Mouse (Mus musculus): Measurements from ENCODE around the gene Tfpt. TPM values are rescaled to one million over a fixed set of nuclear protein-coding genes. Genes with fewer than 3 reads are reported as not detected.
"Not testable (repeated sequence)": the region's sequence is repeated elsewhere in the genome, so short reads cannot be mapped to it uniquely, and the experiment has no call there.

The Tfpt gene
- polyA plus RNA-seq, 1 experiment from 2014 or later = 30.7 TPM

DNA sequence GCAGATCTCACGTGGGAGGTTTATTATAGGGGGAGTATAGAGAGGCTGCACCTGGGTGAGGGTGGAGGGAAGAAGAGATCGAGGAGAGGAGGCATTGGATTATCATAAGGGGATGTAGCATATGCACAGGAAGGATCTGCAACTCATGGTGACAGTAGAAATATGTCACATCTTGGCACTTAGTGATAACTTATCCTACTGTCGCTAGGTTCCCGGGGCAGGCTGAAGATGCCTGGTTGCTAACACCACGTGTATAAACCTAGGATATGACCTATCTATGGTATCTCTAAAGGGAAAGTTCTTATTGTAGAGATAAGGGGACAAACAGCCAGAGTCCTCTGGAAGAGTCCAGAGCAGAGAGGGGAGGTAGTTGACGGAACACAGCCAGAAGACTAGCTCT lies 44.0 kb downstream of the Tfpt start:
- no peak overlapping the region for H3K4me2 ChIP-seq (ENCODE audit: low read depth, low read length)
- 8% methylated on average over 6 of the region's 6 CpGs for WGBS
- no peak overlapping the region for H3K27ac ChIP-seq (replicated peaks; ENCODE audit: low read depth, low read length)
- ATAC-seq (replicated peaks; ENCODE audit: insufficient number of reproducible peaks, low FRiP score, low TSS enrichment, low read depth) (no peak), DNase-seq (ENCODE audit: low spot score) (no peak)
- no peak overlapping the region for H3K4me3 ChIP-seq (ENCODE audit: low read depth, low read length)
- H3K27me3 ChIP-seq (ENCODE audit: control insufficient read depth, insufficient read depth, low read length) = no peaks in the 10 kb centered on the region
- H3K36me3 ChIP-seq (replicated peaks; ENCODE audit: control insufficient read depth, insufficient read depth, low read depth, low read length) = no peaks in the 10 kb centered on the region
- H3K9me3 ChIP-seq (replicated peaks; ENCODE audit: control insufficient read depth, low read length) = no peaks in the 10 kb centered on the region
- H3K9ac ChIP-seq (replicated peaks; ENCODE audit: low read length) = no peak overlapping the region
- H3K4me1 ChIP-seq (ENCODE audit: control insufficient read depth, insufficient read depth, low read length) = no peaks in the 10 kb centered on the region

- no peak overlapping the region for H3K4me3 ChIP-seq (ENCODE audit: low read depth, low read length)
- ATAC-seq (replicated peaks; ENCODE audit: insufficient number of reproducible peaks, low FRiP score, low TSS enrichment, low read depth) (no peak), DNase-seq (ENCODE audit: low spot score) (no peak)
- H3K27ac ChIP-seq (replicated peaks; ENCODE audit: low read depth, low read length) = no peak overlapping the region
- no peaks in the 10 kb centered on the region for H3K36me3 ChIP-seq (replicated peaks; ENCODE audit: control insufficient read depth, insufficient read depth, low read depth, low read length)
- H3K27me3 ChIP-seq (ENCODE audit: control insufficient read depth, insufficient read depth, low read length) = no peaks in the 10 kb centered on the region
- no peaks in the 10 kb centered on the region for H3K9me3 ChIP-seq (replicated peaks; ENCODE audit: control insufficient read depth, low read length)
- WGBS = 74% methylated on average over 2 of the region's 2 CpGs
- H3K4me2 ChIP-seq (ENCODE audit: low read depth, low read length) = no peak overlapping the region
- no peaks in the 10 kb centered on the region for H3K4me1 ChIP-seq (ENCODE audit: control insufficient read depth, insufficient read depth, low read length)
- H3K9ac ChIP-seq (replicated peaks; ENCODE audit: low read length) = no peak overlapping the region
These were observed 49.7 kb downstream of the Tfpt start for GRCm38 (mm10) chr7:3580029-3580428.

GRCm38 (mm10) chr7:3578952-3579546 lies 50.7 kb downstream of the Tfpt start:
- no peak overlapping the region for H3K4me3 ChIP-seq (ENCODE audit: low read depth, low read length)
- no peaks in the 10 kb centered on the region for H3K27me3 ChIP-seq (ENCODE audit: control insufficient read depth, insufficient read depth, low read length)
- no peak overlapping the region for H3K9ac ChIP-seq (replicated peaks; ENCODE audit: low read length)
- no peaks in the 10 kb centered on the region for H3K36me3 ChIP-seq (replicated peaks; ENCODE audit: control insufficient read depth, insufficient read depth, low read depth, low read length)
- 71% methylated on average over 6 of the region's 6 CpGs for WGBS
- H3K9me3 ChIP-seq (replicated peaks; ENCODE audit: control insufficient read depth, low read length) = no peaks in the 10 kb centered on the region
- no peaks in the 10 kb centered on the region for H3K4me1 ChIP-seq (ENCODE audit: control insufficient read depth, insufficient read depth, low read length)
- DNase-seq (ENCODE audit: low spot score) (no peak), ATAC-seq (replicated peaks; ENCODE audit: insufficient number of reproducible peaks, low FRiP score, low TSS enrichment, low read depth) (no peak)
- H3K4me2 ChIP-seq (ENCODE audit: low read depth, low read length) = no peak overlapping the region
- no peak overlapping the region for H3K27ac ChIP-seq (replicated peaks; ENCODE audit: low read depth, low read length)

GRCm38 (mm10) chr7:3578196-3578595 lies 51.5 kb downstream of the Tfpt start:
- DNase-seq (ENCODE audit: low spot score) = no peak
- Histone ChIP-seq H3K36me3 (replicated peaks; ENCODE audit: control insufficient read depth, insufficient read depth, low read depth, low read length) (no peaks in the 10 kb centered on the region), H3K4me3 (ENCODE audit: low read depth, low read length) (no peak overlapping the region), H3K4me2 (ENCODE audit: low read depth, low read length) (no peak overlapping the region), H3K9me3 (replicated peaks; ENCODE audit: control insufficient read depth, low read length) (no peaks in the 10 kb centered on the region), H3K9ac (replicated peaks; ENCODE audit: low read length) (no peak overlapping the region), H3K4me1 (ENCODE audit: control insufficient read depth, insufficient read depth, low read length) (no peaks in the 10 kb centered on the region), H3K27ac (replicated peaks; ENCODE audit: low read depth, low read length) (no peak overlapping the region), H3K27me3 (ENCODE audit: control insufficient read depth, insufficient read depth, low read length) (no peaks in the 10 kb centered on the region)
- ATAC-seq (replicated peaks; ENCODE audit: insufficient number of reproducible peaks, low FRiP score, low TSS enrichment, low read depth) = no peak
- WGBS = 81% methylated on average over 2 of the region's 2 CpGs

- Histone ChIP-seq H3K9me3 (replicated peaks; ENCODE audit: control insufficient read depth, low read length) (no peaks in the 10 kb centered on the region), H3K27me3 (ENCODE audit: control insufficient read depth, insufficient read depth, low read length) (no peaks in the 10 kb centered on the region), H3K27ac (replicated peaks; ENCODE audit: low read depth, low read length) (no peak overlapping the region), H3K4me2 (ENCODE audit: low read depth, low read length) (no peak overlapping the region), H3K4me1 (ENCODE audit: control insufficient read depth, insufficient read depth, low read length) (no peaks in the 10 kb centered on the region), H3K9ac (replicated peaks; ENCODE audit: low read length) (no peak overlapping the region), H3K4me3 (ENCODE audit: low read depth, low read length) (no peak overlapping the region), H3K36me3 (replicated peaks; ENCODE audit: control insufficient read depth, insufficient read depth, low read depth, low read length) (no peaks in the 10 kb centered on the region)
- DNase-seq (ENCODE audit: low spot score) (no peak), ATAC-seq (replicated peaks; ENCODE audit: insufficient number of reproducible peaks, low FRiP score, low TSS enrichment, low read depth) (no peak)
- 88% methylated on average over 5 of the region's 5 CpGs for WGBS
These were observed 53.2 kb downstream of the Tfpt start for GRCm38 (mm10) chr7:3576354-3577124.

DNA sequence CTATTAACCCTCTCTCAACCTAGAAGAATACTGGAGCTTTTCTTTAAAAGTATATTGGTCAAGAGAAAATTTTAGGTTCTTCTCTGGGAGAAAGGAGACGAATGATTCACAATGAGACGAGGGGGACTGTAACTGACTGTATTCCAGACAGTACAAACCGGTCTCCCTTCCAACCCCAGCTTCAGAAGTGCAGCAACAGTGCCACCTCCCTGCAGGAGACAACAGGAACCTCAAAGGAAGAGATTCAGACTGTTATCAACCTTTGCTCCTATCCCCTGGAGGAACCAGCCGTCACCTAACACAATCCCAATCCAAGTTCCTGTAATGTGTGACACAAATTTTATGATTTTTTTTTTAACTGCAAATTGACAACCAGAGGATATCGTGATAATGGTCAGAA lies 55.5 kb downstream of the Tfpt start:
- H3K27ac ChIP-seq (replicated peaks; ENCODE audit: low read depth, low read length) = no peak overlapping the region
- DNase-seq (ENCODE audit: low spot score) = no peak
- H3K9ac ChIP-seq (replicated peaks; ENCODE audit: low read length) = no peak overlapping the region

GRCm38 (mm10) chr7:3571847-3572246 lies 57.9 kb downstream of the Tfpt start:
- no peaks in the 10 kb centered on the region for H3K9me3 ChIP-seq (replicated peaks; ENCODE audit: control insufficient read depth, low read length)
- H3K27me3 ChIP-seq (ENCODE audit: control insufficient read depth, insufficient read depth, low read length) = no peaks in the 10 kb centered on the region
- DNase-seq (ENCODE audit: low spot score) (no peak), ATAC-seq (replicated peaks; ENCODE audit: insufficient number of reproducible peaks, low FRiP score, low TSS enrichment, low read depth) (no peak)
- no peak overlapping the region for H3K9ac ChIP-seq (replicated peaks; ENCODE audit: low read length)
- H3K4me1 ChIP-seq (ENCODE audit: control insufficient read depth, insufficient read depth, low read length) = no peaks in the 10 kb centered on the region
- WGBS = 84% methylated on average over 1 of the region's 1 CpGs
- no peak overlapping the region for H3K4me2 ChIP-seq (ENCODE audit: low read depth, low read length)
- no peak overlapping the region for H3K27ac ChIP-seq (replicated peaks; ENCODE audit: low read depth, low read length)
- no peaks in the 10 kb centered on the region for H3K36me3 ChIP-seq (replicated peaks; ENCODE audit: control insufficient read depth, insufficient read depth, low read depth, low read length)
- no peak overlapping the region for H3K4me3 ChIP-seq (ENCODE audit: low read depth, low read length)

More for the DNA sequence above, 55.5 kb downstream of the Tfpt start:
- Histone ChIP-seq H3K4me1 (ENCODE audit: control insufficient read depth, insufficient read depth, low read length) (no peaks in the 10 kb centered on the region), H3K27me3 (ENCODE audit: control insufficient read depth, insufficient read depth, low read length) (no peaks in the 10 kb centered on the region), H3K4me3 (ENCODE audit: low read depth, low read length) (no peak overlapping the region), H3K4me2 (ENCODE audit: low read depth, low read length) (no peak overlapping the region), H3K36me3 (replicated peaks; ENCODE audit: control insufficient read depth, insufficient read depth, low read depth, low read length) (no peaks in the 10 kb centered on the region), H3K9me3 (replicated peaks; ENCODE audit: control insufficient read depth, low read length) (no peaks in the 10 kb centered on the region)
- WGBS = 63% methylated on average over 5 of the region's 5 CpGs
- ATAC-seq (replicated peaks; ENCODE audit: insufficient number of reproducible peaks, low FRiP score, low TSS enrichment, low read depth) = no peak

DNA sequence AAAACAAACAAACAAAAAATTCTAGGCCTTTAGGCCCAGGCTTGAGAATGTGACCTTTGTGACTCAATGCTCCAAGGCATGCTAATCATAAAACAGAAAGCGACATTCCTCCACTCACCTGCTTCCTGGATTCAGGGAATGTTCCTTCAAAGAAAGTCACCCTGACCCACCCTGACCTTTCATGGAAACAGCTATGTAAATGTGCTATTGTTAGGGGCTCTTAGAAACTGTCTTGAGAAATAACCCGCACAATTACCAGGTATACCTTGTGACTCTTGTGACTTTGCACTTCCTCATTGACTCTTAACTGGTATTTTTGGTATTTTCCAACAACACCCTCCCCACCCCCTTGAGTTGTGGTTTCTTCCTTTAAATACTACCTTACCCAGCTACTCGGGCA lies 59.1 kb downstream of the Tfpt start:
- ATAC-seq (replicated peaks; ENCODE audit: insufficient number of reproducible peaks, low FRiP score, low TSS enrichment, low read depth); H3K9ac ChIP-seq (replicated peaks; ENCODE audit: low read length); H3K36me3 ChIP-seq (replicated peaks; ENCODE audit: control insufficient read depth, insufficient read depth, low read depth, low read length); H3K9me3 ChIP-seq (replicated peaks; ENCODE audit: control insufficient read depth, low read length); DNase-seq (ENCODE audit: low spot score); H3K4me3 ChIP-seq (ENCODE audit: low read depth, low read length); H3K27me3 ChIP-seq (ENCODE audit: control insufficient read depth, insufficient read depth, low read length); H3K27ac ChIP-seq (replicated peaks; ENCODE audit: low read depth, low read length); H3K4me2 ChIP-seq (ENCODE audit: low read depth, low read length); H3K4me1 ChIP-seq (ENCODE audit: control insufficient read depth, insufficient read depth, low read length): not testable (repeated sequence)
- 82% methylated on average over 3 of the region's 3 CpGs for WGBS
